Mouse (Mus musculus): ENCODE measurements at regions not wholly inside any gene's neighbourhood (a gene's known extent, or its start where the extent isn't known, plus 50 kb on each side); places are given as distances from the start of the nearest gene placed in this dataset.

DNA sequence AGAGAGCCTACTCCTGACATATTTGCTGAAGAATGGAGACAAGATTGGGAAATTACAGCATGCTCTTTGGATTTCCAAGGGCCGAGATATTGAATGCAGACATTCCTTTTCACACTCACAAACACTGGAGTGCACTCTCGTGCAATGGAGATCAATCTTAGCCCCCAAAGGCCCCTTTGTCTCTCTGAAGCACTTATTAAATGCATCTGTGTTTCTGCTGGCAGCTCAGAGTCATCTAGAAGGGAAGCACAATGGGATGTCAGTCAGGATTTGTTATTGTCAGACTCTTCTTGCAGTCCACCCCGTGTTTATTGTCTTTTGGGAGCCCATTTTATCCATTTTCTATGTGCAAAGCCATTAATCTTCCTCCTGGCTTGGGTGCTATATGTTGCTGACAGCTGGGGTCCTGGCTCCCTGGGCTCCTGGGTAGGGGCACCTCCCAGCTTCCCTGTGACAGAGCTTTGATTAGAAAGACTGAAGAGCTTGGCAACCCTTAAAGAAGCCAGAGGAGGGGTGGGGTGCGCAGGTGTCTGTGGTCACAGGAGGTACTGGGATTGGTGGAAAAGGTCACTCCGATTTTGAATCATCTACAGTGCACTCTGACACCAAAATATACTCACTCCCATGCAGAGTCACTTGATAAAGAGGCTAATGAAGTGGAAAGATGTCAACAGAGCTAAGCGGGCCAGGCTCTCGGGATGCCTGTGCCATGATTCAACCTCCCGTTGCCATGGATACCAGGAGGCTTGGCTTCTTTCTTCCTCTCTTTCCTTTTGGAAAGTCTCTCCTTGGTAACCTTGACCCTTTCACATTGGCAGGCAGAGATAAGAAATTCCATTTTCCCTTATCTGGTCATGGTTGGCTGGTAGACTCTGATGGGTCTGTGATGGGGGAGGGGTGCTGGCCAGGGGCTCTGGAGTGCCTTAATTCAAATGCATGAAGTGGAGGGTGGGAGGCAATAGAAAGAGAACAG lies 220.8 kb upstream of the Ppp2r3a start:
- Histone ChIP-seq H3K27me3 (no peaks in the 10 kb centered on the region), H3K9ac (no peak overlapping the region), H3K4me3 (no peak overlapping the region), H3K36me3 (no peaks in the 10 kb centered on the region), H3K27ac (peak overlapping the region; percentile 35; the same call in 1 of the 2 replicates), H3K4me1 (peaks cover 6% of the 10 kb centered on the region; the same call in 1 of the 2 replicates), H3K9me3 (no peaks in the 10 kb centered on the region; the same call in 1 of the 2 replicates), H3K4me2 (no peak overlapping the region)
- 49% methylated on average over 8 of the region's 8 CpGs for WGBS
- no peak for ATAC-seq (ENCODE audit: insufficient number of reproducible peaks, insufficient read depth, low FRiP score, low TSS enrichment, low read depth)

DNA sequence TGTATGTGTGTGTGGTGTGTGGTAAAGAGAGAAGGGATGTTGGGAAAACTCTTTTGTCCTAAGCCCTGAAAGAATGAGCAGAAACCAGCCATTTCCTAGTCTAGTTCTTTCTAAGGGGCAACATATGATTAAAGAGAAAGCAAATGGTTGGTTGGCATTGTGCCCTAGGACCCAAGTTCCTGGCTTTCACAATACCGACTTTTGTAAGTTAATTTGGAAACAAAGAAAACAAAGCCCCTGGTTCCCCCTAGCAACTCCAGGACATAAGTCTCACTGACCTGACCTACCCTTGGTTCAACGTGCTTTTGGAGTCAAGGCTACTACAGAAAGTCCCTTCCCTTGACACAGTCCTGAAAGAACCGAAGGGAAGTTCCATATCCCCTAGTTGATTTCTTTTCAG lies 220.1 kb upstream of the Ppp2r3a start:
- Histone ChIP-seq H3K9me3 (no peaks in the 10 kb centered on the region; the same call in 1 of the 2 replicates), H3K4me3 (no peak overlapping the region), H3K36me3 (no peaks in the 10 kb centered on the region), H3K9ac (no peak overlapping the region), H3K27me3 (no peaks in the 10 kb centered on the region), H3K4me1 (peaks cover 6% of the 10 kb centered on the region; the same call in 1 of the 2 replicates), H3K4me2 (no peak overlapping the region), H3K27ac (peak overlapping the region; percentile 35; the same call in 1 of the 2 replicates)
- WGBS, result 60% methylated on average over 3 of the region's 3 CpGs
- ATAC-seq (ENCODE audit: insufficient number of reproducible peaks, insufficient read depth, low FRiP score, low TSS enrichment, low read depth), result no peak

DNA sequence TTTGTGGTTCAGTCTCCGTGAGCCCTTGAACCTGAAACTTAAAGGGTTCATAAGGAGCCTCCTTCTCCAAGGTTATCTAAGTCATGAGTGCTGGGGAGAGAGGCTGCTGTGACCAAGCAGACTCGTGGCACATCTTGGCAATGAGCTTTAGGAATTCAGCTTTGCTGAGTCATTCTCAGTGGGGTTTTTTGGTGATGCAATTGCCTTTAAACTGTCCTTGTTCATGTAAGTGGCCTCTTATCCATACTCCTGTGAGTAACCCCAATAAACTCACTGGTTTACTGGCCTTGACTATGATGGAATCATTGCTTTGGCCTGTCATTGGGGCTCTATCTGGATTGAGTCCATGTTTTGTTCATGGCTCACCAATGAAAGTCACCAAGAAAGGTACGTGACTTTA lies 218.2 kb upstream of the Ppp2r3a start:
- peaks cover 6% of the 10 kb centered on the region; the same call in 1 of the 2 replicates for H3K4me1 ChIP-seq
- H3K4me3 ChIP-seq, result no peak overlapping the region
- H3K9me3 ChIP-seq, result no peaks in the 10 kb centered on the region; the same call in 1 of the 2 replicates
- WGBS, result 79% methylated on average over 3 of the region's 3 CpGs
- H3K36me3 ChIP-seq, result no peaks in the 10 kb centered on the region
- H3K27ac ChIP-seq, result no peak overlapping the region
- no peak overlapping the region for H3K4me2 ChIP-seq
- no peaks in the 10 kb centered on the region for H3K27me3 ChIP-seq
- no peak overlapping the region for H3K9ac ChIP-seq
- no peak for ATAC-seq (ENCODE audit: insufficient number of reproducible peaks, insufficient read depth, low FRiP score, low TSS enrichment, low read depth)

DNA sequence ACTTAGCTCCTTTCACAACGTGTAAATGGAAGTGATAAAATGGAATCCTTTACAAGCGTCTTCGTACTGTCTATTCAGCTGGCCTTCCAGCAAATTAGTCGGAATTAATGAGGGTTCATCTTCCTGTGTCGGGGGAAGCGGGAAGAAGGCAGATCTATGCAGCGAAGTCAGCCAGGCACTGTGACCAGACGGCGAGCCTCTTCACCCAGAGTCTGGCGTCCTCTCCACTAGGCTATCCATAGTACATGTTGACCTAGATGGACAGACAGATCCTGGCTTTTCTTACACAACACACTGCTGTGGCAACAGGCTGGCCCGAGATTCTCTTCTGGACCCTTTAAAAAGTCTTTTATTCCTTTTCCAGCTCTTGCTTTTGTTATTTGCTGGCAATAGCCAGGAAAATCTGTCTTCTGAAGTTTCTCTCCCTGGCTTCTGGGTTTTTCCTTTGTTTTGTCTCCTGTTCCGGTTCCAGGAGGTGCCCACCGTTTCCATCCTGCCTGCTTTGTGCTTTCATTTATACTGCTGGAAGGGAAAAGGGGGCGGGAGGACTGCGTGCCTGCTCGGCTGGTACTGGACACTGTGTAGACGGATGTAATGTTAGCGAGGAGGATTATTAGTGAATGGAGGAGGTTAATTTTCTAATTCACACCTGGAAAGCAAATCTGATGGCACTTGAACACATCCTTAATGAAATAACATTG lies 213.3 kb upstream of the Ppp2r3a start:
- Histone ChIP-seq H3K9ac (no peak overlapping the region), H3K4me3 (no peak overlapping the region), H3K9me3 (no peaks in the 10 kb centered on the region), H3K27ac (no peak overlapping the region), H3K27me3 (no peaks in the 10 kb centered on the region), H3K4me1 (no peaks in the 10 kb centered on the region), H3K36me3 (no peaks in the 10 kb centered on the region), H3K4me2 (no peak overlapping the region)
- no peak for ATAC-seq (ENCODE audit: insufficient number of reproducible peaks, insufficient read depth, low FRiP score, low TSS enrichment, low read depth)
- WGBS, result 74% methylated on average over 18 of the region's 18 CpGs

DNA sequence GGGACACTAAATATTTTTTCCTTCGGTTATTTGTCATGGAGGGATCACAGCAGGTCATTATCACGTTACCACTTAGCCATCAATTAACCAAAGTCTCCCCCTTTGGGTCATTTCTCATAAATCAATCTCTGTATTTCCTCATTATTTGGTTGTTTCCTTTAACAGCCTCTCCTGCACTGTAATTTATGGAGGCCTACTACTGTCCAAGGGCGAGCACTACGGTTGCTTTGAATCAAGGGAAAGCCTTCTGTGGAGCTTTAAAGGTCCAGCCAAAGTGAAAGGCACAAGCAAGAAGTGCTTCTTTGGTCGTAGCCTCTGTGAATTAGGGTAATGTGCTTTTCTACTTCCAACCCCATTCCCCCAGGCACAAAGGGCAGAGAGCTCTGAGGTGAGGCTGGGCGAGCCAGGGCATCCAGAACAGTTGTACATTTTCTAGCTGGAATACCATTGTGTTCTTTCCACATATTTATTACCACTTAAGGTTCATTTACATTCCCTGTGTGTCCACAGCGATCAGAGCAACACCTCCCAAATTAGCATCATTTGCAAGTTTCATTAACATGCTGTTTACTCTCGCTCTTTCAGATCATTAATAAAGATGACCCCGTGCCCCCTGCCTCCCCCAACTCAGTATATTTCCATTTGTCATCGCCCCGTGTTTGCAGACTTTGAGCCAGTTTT lies 207.5 kb upstream of the Ppp2r3a start:
- Histone ChIP-seq H3K4me3 (no peak overlapping the region), H3K36me3 (no peaks in the 10 kb centered on the region), H3K9ac (no peak overlapping the region), H3K9me3 (no peaks in the 10 kb centered on the region), H3K4me2 (no peak overlapping the region), H3K4me1 (no peaks in the 10 kb centered on the region), H3K27me3 (no peaks in the 10 kb centered on the region), H3K27ac (no peak overlapping the region)
- 78% methylated on average over 11 of the region's 11 CpGs for WGBS
- no peak for ATAC-seq (ENCODE audit: insufficient number of reproducible peaks, insufficient read depth, low FRiP score, low TSS enrichment, low read depth)

DNA sequence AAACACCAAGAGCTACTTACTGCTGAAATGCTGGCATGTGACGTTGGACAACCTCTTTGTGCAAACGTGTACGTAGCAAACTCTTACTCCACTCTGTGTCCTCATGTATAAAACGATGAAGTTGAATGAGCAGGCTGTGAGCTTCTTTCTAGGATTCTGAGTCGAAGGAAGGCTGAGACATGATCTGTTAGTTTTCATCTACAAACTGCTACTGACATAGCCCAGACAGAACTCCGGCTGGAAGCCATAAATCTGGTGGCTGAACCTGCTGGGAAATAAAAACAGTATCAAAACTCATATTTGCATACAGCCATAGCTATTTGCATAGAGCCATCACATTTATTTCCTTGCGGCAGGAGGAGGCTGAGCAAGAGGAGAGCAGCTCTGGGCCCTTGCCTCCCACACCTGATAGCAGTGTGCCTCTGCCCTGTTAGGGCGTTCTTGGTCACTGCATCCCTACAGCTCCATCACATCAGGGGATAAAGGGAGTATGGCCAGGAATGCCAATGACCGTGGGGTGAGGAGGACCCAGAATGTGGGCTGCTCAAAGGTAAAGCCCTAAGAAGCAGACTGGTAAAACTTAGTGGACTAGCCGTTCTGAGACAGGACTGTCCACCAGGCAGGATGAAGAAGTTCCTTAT lies 206.8 kb upstream of the Ppp2r3a start:
- H3K4me2 ChIP-seq, result no peak overlapping the region
- H3K27me3 ChIP-seq, result no peaks in the 10 kb centered on the region
- ATAC-seq (ENCODE audit: insufficient number of reproducible peaks, insufficient read depth, low FRiP score, low TSS enrichment, low read depth), result no peak
- no peak overlapping the region for H3K27ac ChIP-seq
- H3K9ac ChIP-seq, result no peak overlapping the region
- H3K4me3 ChIP-seq, result no peak overlapping the region
- 88% methylated on average over 10 of the region's 10 CpGs for WGBS
- H3K4me1 ChIP-seq, result no peaks in the 10 kb centered on the region
- H3K36me3 ChIP-seq, result no peaks in the 10 kb centered on the region
- H3K9me3 ChIP-seq, result no peaks in the 10 kb centered on the region

DNA sequence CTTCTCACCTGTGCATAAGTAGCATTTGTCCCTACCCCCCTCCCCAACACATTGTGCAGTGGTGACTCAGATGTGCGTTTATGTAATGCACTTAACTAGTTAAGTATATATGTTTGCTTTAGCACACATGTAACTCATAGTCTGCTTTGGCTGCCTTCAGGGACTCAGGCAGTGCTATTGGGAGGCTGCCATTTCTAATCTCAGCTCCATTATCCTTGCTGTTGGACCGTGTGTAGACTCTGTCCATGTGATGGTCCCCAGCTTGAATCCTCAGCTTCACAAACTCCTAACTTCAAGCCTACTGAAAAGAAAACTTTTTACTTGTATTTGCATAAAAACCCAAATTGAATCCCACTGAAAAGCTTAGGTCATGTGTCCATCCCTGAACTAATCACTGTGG lies 194.7 kb upstream of the Ppp2r3a start:
- no peaks in the 10 kb centered on the region for H3K36me3 ChIP-seq
- H3K4me2 ChIP-seq, result no peak overlapping the region
- 78% methylated on average over 2 of the region's 2 CpGs for WGBS
- no peaks in the 10 kb centered on the region for H3K9me3 ChIP-seq
- ATAC-seq (ENCODE audit: insufficient number of reproducible peaks, insufficient read depth, low FRiP score, low TSS enrichment, low read depth), result no peak
- H3K27me3 ChIP-seq, result no peaks in the 10 kb centered on the region
- H3K9ac ChIP-seq, result no peak overlapping the region
- H3K27ac ChIP-seq, result no peak overlapping the region
- no peaks in the 10 kb centered on the region; the same call in 1 of the 2 replicates for H3K4me1 ChIP-seq
- no peak overlapping the region for H3K4me3 ChIP-seq

DNA sequence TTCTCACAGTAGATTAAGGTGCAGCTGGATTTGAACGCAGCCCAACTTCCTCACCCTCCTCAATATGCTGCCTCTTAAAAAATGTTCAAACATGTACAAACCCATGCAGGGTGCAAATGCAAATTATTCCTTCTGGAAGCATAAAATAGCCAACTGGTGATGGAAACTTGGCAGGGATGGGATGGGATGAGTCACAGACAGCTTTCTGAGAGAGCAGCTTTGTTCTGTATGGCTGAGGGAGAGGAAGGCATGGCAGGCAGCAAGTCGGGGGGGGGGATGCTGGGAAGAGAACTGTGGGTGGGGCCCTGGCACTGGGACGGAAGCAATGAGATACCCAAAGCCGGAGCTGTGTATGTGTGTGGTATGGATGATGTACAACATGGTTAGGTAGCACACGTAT lies 194.2 kb upstream of the Ppp2r3a start:
- H3K27ac ChIP-seq, result no peak overlapping the region
- no peaks in the 10 kb centered on the region; the same call in 1 of the 2 replicates for H3K4me1 ChIP-seq
- WGBS, result 73% methylated on average over 5 of the region's 5 CpGs
- no peak overlapping the region for H3K4me3 ChIP-seq
- H3K4me2 ChIP-seq, result no peak overlapping the region
- no peak for ATAC-seq (ENCODE audit: insufficient number of reproducible peaks, insufficient read depth, low FRiP score, low TSS enrichment, low read depth)
- H3K27me3 ChIP-seq, result no peaks in the 10 kb centered on the region
- no peaks in the 10 kb centered on the region for H3K36me3 ChIP-seq
- no peaks in the 10 kb centered on the region for H3K9me3 ChIP-seq
- H3K9ac ChIP-seq, result no peak overlapping the region

DNA sequence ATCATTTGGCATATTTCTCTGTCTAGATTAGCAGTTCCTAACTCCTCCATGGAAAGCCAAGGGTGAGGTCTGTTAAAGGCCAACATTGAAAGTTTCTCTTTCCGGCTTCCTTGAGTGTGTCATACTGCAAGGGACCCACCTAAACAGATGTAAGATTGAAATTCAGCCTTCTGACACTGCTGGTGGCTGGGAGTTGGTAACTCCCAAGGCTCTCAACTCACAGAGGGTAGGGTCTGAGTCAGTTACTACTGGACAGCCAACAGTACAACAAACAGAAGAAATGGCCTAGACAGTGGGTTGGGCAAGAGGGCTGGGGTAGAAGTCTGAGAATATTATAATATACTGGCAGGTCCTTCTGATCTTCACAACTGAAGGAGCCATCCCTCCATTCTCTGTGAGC lies 193.7 kb upstream of the Ppp2r3a start:
- Histone ChIP-seq H3K4me1 (no peaks in the 10 kb centered on the region; the same call in 1 of the 2 replicates), H3K27me3 (no peaks in the 10 kb centered on the region)
- 86% methylated on average over 1 of the region's 1 CpGs for WGBS

DNA sequence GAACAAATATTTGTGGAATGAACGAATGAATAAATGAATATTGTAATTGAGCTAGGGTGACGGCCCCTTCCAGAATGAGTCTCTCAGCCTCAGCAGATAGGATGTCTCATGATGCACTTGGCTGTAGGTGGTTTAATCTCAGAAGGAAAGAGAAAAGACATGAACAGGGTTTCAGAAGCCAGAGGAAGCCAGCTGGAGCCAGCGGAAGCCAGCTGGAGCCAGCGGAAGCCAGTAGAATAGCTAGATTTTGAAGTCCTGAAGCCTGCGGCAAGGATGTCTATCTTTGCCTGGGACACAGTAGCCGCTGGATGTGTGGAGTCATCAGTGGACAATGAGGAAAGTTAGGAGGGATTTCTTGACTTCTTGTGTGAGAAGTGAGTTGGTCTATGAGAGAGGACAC lies 188.3 kb upstream of the Ppp2r3a start:
- 85% methylated on average over 6 of the region's 6 CpGs for WGBS

More for the DNA sequence above, 193.7 kb upstream of the Ppp2r3a start:
- no peak for ATAC-seq (ENCODE audit: insufficient number of reproducible peaks, insufficient read depth, low FRiP score, low TSS enrichment, low read depth)
- Histone ChIP-seq H3K36me3 (no peaks in the 10 kb centered on the region), H3K4me2 (no peak overlapping the region), H3K4me3 (no peak overlapping the region), H3K9ac (no peak overlapping the region), H3K9me3 (no peaks in the 10 kb centered on the region), H3K27ac (no peak overlapping the region)

DNA sequence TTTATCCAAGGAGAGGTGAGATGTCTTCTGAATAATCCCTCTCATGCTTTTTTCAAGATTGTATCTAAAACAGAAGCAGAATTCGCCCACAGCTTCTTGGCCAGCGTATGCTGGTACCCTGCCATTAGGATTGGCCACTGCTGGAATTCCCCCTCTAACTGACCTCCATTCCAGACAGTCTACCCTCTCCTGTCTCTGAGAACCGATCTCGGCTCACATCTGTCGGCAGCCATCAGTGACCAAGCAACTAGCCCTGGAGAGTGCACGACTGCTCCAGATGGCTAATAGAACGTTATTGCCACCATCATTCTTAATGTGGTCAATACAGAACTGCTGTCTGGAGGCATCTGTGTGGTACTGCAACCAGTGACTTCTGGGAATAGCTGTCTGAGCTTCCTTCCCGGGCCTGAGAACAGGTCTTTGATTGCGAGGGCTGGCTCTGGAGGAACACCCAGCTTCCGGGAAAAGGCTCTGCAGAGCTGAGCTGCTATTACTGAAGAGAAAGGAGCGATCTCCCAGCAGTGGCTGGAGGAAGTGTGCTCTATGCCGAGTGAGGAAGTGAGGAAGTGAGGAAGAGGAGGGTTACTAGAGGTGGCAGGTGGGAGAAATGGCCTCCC lies 187.1 kb upstream of the Ppp2r3a start:
- Histone ChIP-seq H3K4me3 (no peak overlapping the region), H3K27me3 (no peaks in the 10 kb centered on the region), H3K36me3 (no peaks in the 10 kb centered on the region), H3K9ac (no peak overlapping the region), H3K4me1 (no peaks in the 10 kb centered on the region), H3K4me2 (no peak overlapping the region), H3K27ac (no peak overlapping the region), H3K9me3 (no peaks in the 10 kb centered on the region)
- WGBS, result 72% methylated on average over 12 of the region's 12 CpGs
- no peak for ATAC-seq (ENCODE audit: insufficient number of reproducible peaks, insufficient read depth, low FRiP score, low TSS enrichment, low read depth)

More for the DNA sequence above, 188.3 kb upstream of the Ppp2r3a start:
- Histone ChIP-seq H3K27ac (no peak overlapping the region), H3K27me3 (no peaks in the 10 kb centered on the region), H3K4me2 (no peak overlapping the region), H3K9ac (no peak overlapping the region), H3K9me3 (no peaks in the 10 kb centered on the region), H3K36me3 (no peaks in the 10 kb centered on the region), H3K4me3 (no peak overlapping the region), H3K4me1 (no peaks in the 10 kb centered on the region)
- no peak for ATAC-seq (ENCODE audit: insufficient number of reproducible peaks, insufficient read depth, low FRiP score, low TSS enrichment, low read depth)
